In genomic region chr6:112949220-112949619, GRCm38 (mm10) we compare ENCODE assay signal across 21 mouse cellular contexts. TPM values are rescaled to one million over a fixed set of nuclear protein-coding genes. Genes with fewer than 3 reads are reported as not detected.
DNase-seq lines count a peak whose midpoint lies in the region; ATAC-seq and TF ChIP-seq lines count a peak whose summit lies in the region.
"Had no signal": no experiment of that assay in that cellular context is flagged by ENCODE, and none has a peak within 500 bp of the region (broad histone marks: within the 10 kb centered on the region; RNA-seq: fewer than 3 reads in every experiment).

No protein-coding gene starts in this region.

- H3K36me3 ChIP-seq in hindbrain, embryonic 10.5 days = no peaks in the 10 kb centered on the region
- H3K36me3 ChIP-seq in hindbrain, embryonic 14.5 days (replicated peaks; ENCODE audit: control insufficient read depth, insufficient read depth) = no peaks in the 10 kb centered on the region
- peaks cover under 1% of the 10 kb centered on the region for H3K36me3 ChIP-seq in midbrain, embryonic 10.5 days
- no peaks in the 10 kb centered on the region for H3K36me3 ChIP-seq in midbrain, embryonic 16.5 days (ENCODE audit: control insufficient read depth, insufficient read depth, low read length)
- H3K36me3 ChIP-seq in CH12.LX (replicated peaks in 1 of 2; ENCODE audit: control insufficient read depth in 1 of 2, insufficient read depth in 1 of 2, low read length in 1 of 2) = no peaks in the 10 kb centered on the region
- no peaks in the 10 kb centered on the region for H3K36me3 ChIP-seq in ES-E14 (ENCODE audit: control insufficient read depth, insufficient read depth, low read length, poor library complexity, severe bottlenecking)
- H3K36me3 ChIP-seq: heart, embryonic 10.5 days; liver, embryonic 12.5 days; lung, embryonic 15.5 days; stomach, embryonic 15.5 days had no signal

- no peak for TF ChIP-seq EP300 in CH12.LX (IDR thresholded peaks at IDR 0.05; ENCODE audit: low read length)

- in situ Hi-C loops in CH12.LX (cut with MboI; ENCODE audit: low pct_ligation_motif_present, low pct_unique_long_range_greater_than_20kb, low sequenced_read_pairs) (no loop called here), ES-E14 (cut with MboI; ENCODE audit: low sequenced_read_pairs in 2 of 2, unreplicated experiment in 2 of 2) (no loop called here)

- H3K27me3 ChIP-seq in hindbrain, embryonic 10.5 days (ENCODE audit: insufficient read depth, poor library complexity, severe bottlenecking) = no peaks in the 10 kb centered on the region
- H3K27me3 ChIP-seq in hindbrain, embryonic 14.5 days (ENCODE audit: control insufficient read depth, insufficient read depth, low read length) = no peaks in the 10 kb centered on the region
- H3K27me3 ChIP-seq in midbrain, embryonic 10.5 days (ENCODE audit: low read depth, poor library complexity, severe bottlenecking) = 0 out of 2 replicates have a peak, but pooled peaks cover 4% of the 10 kb centered on the region
- H3K27me3 ChIP-seq in midbrain, embryonic 16.5 days (ENCODE audit: control insufficient read depth, insufficient read depth, low read depth, low read length) = no peaks in the 10 kb centered on the region
- H3K27me3 ChIP-seq in CH12.LX (replicated peaks) = no peaks in the 10 kb centered on the region
- H3K27me3 ChIP-seq: lung, embryonic 15.5 days; stomach, embryonic 15.5 days had no signal

- no peaks in the 10 kb centered on the region for H3K9me3 ChIP-seq in hindbrain, embryonic 10.5 days
- H3K9me3 ChIP-seq in hindbrain, embryonic 14.5 days (ENCODE audit: control insufficient read depth, low read length) = no peaks in the 10 kb centered on the region
- no peaks in the 10 kb centered on the region for H3K9me3 ChIP-seq in midbrain, embryonic 10.5 days (replicated peaks)
- H3K9me3 ChIP-seq in midbrain, embryonic 16.5 days (replicated peaks; ENCODE audit: control insufficient read depth, low read length, poor library complexity, severe bottlenecking) = no peaks in the 10 kb centered on the region
- H3K9me3 ChIP-seq in CH12.LX (replicated peaks; ENCODE audit: low read length) (no peaks in the 10 kb centered on the region), ES-E14 (ENCODE audit: control insufficient read depth, insufficient read depth, low read depth, low read length) (no peaks in the 10 kb centered on the region)
- H3K9me3 ChIP-seq: heart, embryonic 10.5 days; liver, embryonic 12.5 days; lung, embryonic 15.5 days; stomach, embryonic 15.5 days had no signal

- dilution Hi-C loops in CH12.LX (cut with MboI; ENCODE audit: extremely low pct_ligation_motif_present, extremely low pct_unique_long_range_greater_than_20kb, low sequenced_read_pairs) = no loop called here

- no peak for TF ChIP-seq CTCF in CH12.LX (conservative IDR thresholded peaks at IDR 0.05 in 1 of 2, IDR thresholded peaks at IDR 0.05 in 1 of 2; ENCODE audit: low read depth in 2 of 2, low read length in 2 of 2)

- ATAC-seq in hindbrain, embryonic 14.5 days (ENCODE audit: low FRiP score) = no peak
- ATAC-seq in midbrain, embryonic 16.5 days = no peak
- ATAC-seq in activated CD4-positive, CD25-positive, alpha-beta regulatory T cell, adult 4 months = no peak
- ATAC-seq: forebrain, embryonic 14.5 days; liver, embryonic 12.5 days had no signal

- no peak overlapping the region for H3K9ac ChIP-seq in hindbrain, embryonic 14.5 days
- H3K9ac ChIP-seq in midbrain, embryonic 16.5 days (ENCODE audit: low read depth, low read length) = no peak overlapping the region
- no peak overlapping the region for H3K9ac ChIP-seq in CH12.LX (ENCODE audit: insufficient read depth, low read depth)
- no peak overlapping the region; the same call in 1 of the 2 replicates for H3K9ac ChIP-seq in ES-E14 (ENCODE audit: insufficient read depth, low read depth, low read length, poor library complexity, severe bottlenecking)
- H3K9ac ChIP-seq: liver, embryonic 12.5 days; lung, embryonic 15.5 days; stomach, embryonic 15.5 days had no signal

- no peak for TF ChIP-seq RAD21 in CH12.LX (IDR thresholded peaks at IDR 0.05; ENCODE audit: low read depth, low read length)

- H3K4me3 ChIP-seq in hindbrain, embryonic 10.5 days = peak overlapping the region; percentile 80; the same call in 1 of the 2 replicates
- no peak overlapping the region for H3K4me3 ChIP-seq in hindbrain, embryonic 14.5 days (replicated peaks; ENCODE audit: low read length)
- 0 out of 2 replicates have a peak overlapping the region, but pooled peaks have one; percentile 91 for H3K4me3 ChIP-seq in midbrain, embryonic 10.5 days
- no peak overlapping the region for H3K4me3 ChIP-seq in midbrain, embryonic 16.5 days (ENCODE audit: low read depth, low read length)
- H3K4me3 ChIP-seq in CH12.LX (replicated peaks in 1 of 3; ENCODE audit: low read depth in 2 of 3, low read length in 2 of 3, poor library complexity in 1 of 3) (no peak overlapping the region), ES-E14 (ENCODE audit: insufficient read depth in 1 of 2, low read depth in 1 of 2, low read length in 2 of 2, poor library complexity in 1 of 2, severe bottlenecking in 1 of 2) (no peak overlapping the region)
- H3K4me3 ChIP-seq: heart, embryonic 10.5 days; left cerebral cortex, adult 2 months; liver, embryonic 12.5 days; lung, embryonic 15.5 days; stomach, embryonic 15.5 days had no signal

- no peak for TF ChIP-seq POLR2A in CH12.LX (IDR thresholded peaks at IDR 0.05; ENCODE audit: low read depth, low read length)

- peaks cover 55% of the 10 kb centered on the region for H3K4me1 ChIP-seq in hindbrain, embryonic 10.5 days (replicated peaks)
- H3K4me1 ChIP-seq in hindbrain, embryonic 14.5 days (replicated peaks; ENCODE audit: control insufficient read depth, insufficient read depth, low read length) = peaks cover 22% of the 10 kb centered on the region
- H3K4me1 ChIP-seq in midbrain, embryonic 10.5 days = peaks cover 53% of the 10 kb centered on the region
- peaks cover 16% of the 10 kb centered on the region for H3K4me1 ChIP-seq in midbrain, embryonic 16.5 days (ENCODE audit: control insufficient read depth, insufficient read depth, low read length)
- peaks cover 8 to 55% of the 10 kb centered on the region in 2 experiments; a peak in 3 of 4 replicates for H3K4me1 ChIP-seq in CH12.LX (ENCODE audit: control insufficient read depth in 1 of 2, insufficient read depth in 2 of 2)
- H3K4me1 ChIP-seq in ES-E14 (ENCODE audit: control insufficient read depth in 2 of 2, insufficient read depth in 2 of 2, low read length in 2 of 2, poor library complexity in 1 of 2) = peaks cover 16 to 24% of the 10 kb centered on the region in 2 experiments

- no peak overlapping the region for H3K4me2 ChIP-seq in hindbrain, embryonic 14.5 days (replicated peaks)
- no peak overlapping the region for H3K4me2 ChIP-seq in midbrain, embryonic 16.5 days (ENCODE audit: low read length)
- H3K4me2 ChIP-seq in CH12.LX (ENCODE audit: insufficient read depth, low read depth, poor library complexity, severe bottlenecking) = no peak overlapping the region
- H3K4me2 ChIP-seq: liver, embryonic 12.5 days; lung, embryonic 15.5 days; stomach, embryonic 15.5 days had no signal

- H3K27ac ChIP-seq in hindbrain, embryonic 10.5 days = peak overlapping the region; percentile 93
- H3K27ac ChIP-seq in hindbrain, embryonic 14.5 days = no peak overlapping the region
- peak overlapping the region; percentile 95 for H3K27ac ChIP-seq in midbrain, embryonic 10.5 days (replicated peaks)
- H3K27ac ChIP-seq in midbrain, embryonic 16.5 days (ENCODE audit: low read length) = no peak overlapping the region
- 0 out of 2 replicates have a peak overlapping the region, but pooled peaks have one; percentile 8 for H3K27ac ChIP-seq in CH12.LX (ENCODE audit: insufficient read depth, low read depth)
- H3K27ac ChIP-seq in ES-E14 (ENCODE audit: insufficient read depth, low read depth, low read length, poor library complexity, severe bottlenecking) = peak overlapping the region; percentile 90
- H3K27ac ChIP-seq: left cerebral cortex, adult 2 months; liver, embryonic 12.5 days; macrophage had no signal

- 21% methylated on average over 2 of the region's 2 CpGs for WGBS in hindbrain, embryonic 10.5 days
- whole genome bisulfite sequencing in hindbrain, embryonic 14.5 days = 19% methylated on average over 2 of the region's 2 CpGs
- WGBS in midbrain, embryonic 10.5 days = 46% methylated on average over 2 of the region's 2 CpGs
- 18% methylated on average over 2 of the region's 2 CpGs for WGBS in midbrain, embryonic 16.5 days

- no peaks in the 10 kb centered on the region for H3K79me2 ChIP-seq in CH12.LX (replicated peaks; ENCODE audit: control insufficient read depth, extremely low read depth, insufficient read depth, poor library complexity, severe bottlenecking)

- DNase-seq in hindbrain, embryonic 10.5 days (ENCODE audit: low spot score) = no peak
- no peak for DNase-seq in hindbrain, embryonic 14.5 days (ENCODE audit: low spot score)
- no peak for DNase-seq in midbrain, embryonic 10.5 days (ENCODE audit: low spot score)
- DNase-seq in CH12.LX (ENCODE audit: extremely low read depth) = no peak
- no peak for DNase-seq in ES-E14 (ENCODE audit: low read depth, low spot score)
- no peak for DNase-seq in cerebellum, postnatal 4 days (ENCODE audit: low spot score in 2 of 2)
- DNase-seq: adrenal gland, postnatal 10 days; cerebellum, adult 11-12 months; heart, postnatal 10 days; kidney, adult 8-10 months; right cerebral cortex, postnatal 14 days; thymus, postnatal 25 days had no signal

TF ChIP-seq in CH12.LX, 34 proteins besides CTCF, POLR2A, EP300 and RAD21 (continues in another document):
- TF ChIP-seq TCF12 (IDR thresholded peaks at IDR 0.05; ENCODE audit: low read depth, low read length) = no peak
- TF ChIP-seq MXI1 (IDR thresholded peaks at IDR 0.05; ENCODE audit: low read depth, low read length) = no peak
- no peak for TF ChIP-seq ZNF384 (IDR thresholded peaks at IDR 0.05; ENCODE audit: low read depth, low read length)
- no peak for TF ChIP-seq MAZ (IDR thresholded peaks at IDR 0.05; ENCODE audit: low read depth, low read length)

TF ChIP-seq in ES-E14, 5 proteins besides CTCF, POLR2A, EP300 and RAD21 (continues in another document):
- TF ChIP-seq ZNF384 (IDR thresholded peaks at IDR 0.05; ENCODE audit: low read depth, low read length) (no peak), CHD2 (IDR thresholded peaks at IDR 0.05; ENCODE audit: low read depth, low read length) (no peak), ZC3H11A (IDR thresholded peaks at IDR 0.05; ENCODE audit: borderline replicate concordance, low read depth, low read length) (no peak), HCFC1 (IDR thresholded peaks at IDR 0.05; ENCODE audit: borderline replicate concordance, insufficient read depth, low read length) (no peak)

RNA-seq across cellular contexts. Expression of gene Srgap3, which starts 2.2 kb away (rescaled TPM):
- polyA plus RNA-seq in hindbrain, embryonic 10.5 days (2016; fragmentation: Nextera tagmentation; extraction: Ambion mirVana) = 28.0 and 34.7 TPM in 2 replicates
- 49.9 and 50.7 TPM in 2 replicates for polyA plus RNA-seq in hindbrain, embryonic 14.5 days (2014; fragmentation: Nextera tagmentation; extraction: Ambion mirVana)
- polyA plus RNA-seq in midbrain, embryonic 10.5 days (2016; fragmentation: Nextera tagmentation; extraction: Ambion mirVana) = 30.9 and 44.7 TPM in 2 replicates
- polyA plus RNA-seq in midbrain, embryonic 16.5 days (2015; fragmentation: Nextera tagmentation; extraction: Ambion mirVana) = 37.4 and 38.6 TPM in 2 replicates
- 2.1 and 2.3 TPM in 2 replicates for total RNA-seq in CH12.LX (2012; rRNA removed)
- 1.0 and 1.5 TPM in 2 replicates for total RNA-seq in CH12.LX (2014; rRNA removed)
- polyA plus RNA-seq in CH12.LX (2012; ENCODE audit: insufficient read length, low read depth) = 3.5 and 4.5 TPM in 2 replicates
- 3.3 and 5.4 TPM in 2 replicates for total RNA-seq in ES-E14 (2012; rRNA removed)
- under 1 TPM; 0.29 to 0.31 TPM for polyA plus RNA-seq in activated CD4-positive, CD25-positive, alpha-beta regulatory T cell, adult 4 months (2017; shearing (Covaris generic))

Comparison
In these comparisons a context has a peak if more than half of its experiments do, and no peak if none do; other contexts are left out.
1. H3K27ac ChIP-seq: peak in hindbrain, embryonic 10.5 days (single experiment), midbrain, embryonic 10.5 days (single experiment), CH12.LX (single experiment) and ES-E14 (single experiment); none in hindbrain, embryonic 14.5 days (single experiment) and midbrain, embryonic 16.5 days (single experiment).
2. H3K4me3 ChIP-seq: peak in hindbrain, embryonic 10.5 days (single experiment) and midbrain, embryonic 10.5 days (single experiment); none in hindbrain, embryonic 14.5 days (single experiment), midbrain, embryonic 16.5 days (single experiment), CH12.LX (0 of 3) and ES-E14 (0 of 2).